22 mouse cellular contexts compared by ENCODE assay signal in genomic region chr4:35049742-35050058, GRCm38 (mm10).
DNase-seq lines count a peak whose midpoint lies in the region; ATAC-seq and TF ChIP-seq lines count a peak whose summit lies in the region.
"Had no signal": no experiment of that assay in that cellular context is flagged by ENCODE, and none has a peak within 500 bp of the region (broad histone marks: within the 10 kb centered on the region; RNA-seq: fewer than 3 reads in every experiment).

No protein-coding gene starts in this region.

- intact Hi-C loops in left cerebral cortex, postnatal 4 days (cut with DNase I), result no loop called here

- H3K27ac ChIP-seq in heart, embryonic 10.5 days, result 0 out of 2 replicates have a peak overlapping the region, but pooled peaks have one; percentile 2
- no peak overlapping the region for H3K27ac ChIP-seq in heart, embryonic 11.5 days (ENCODE audit: low read depth, low read length)
- H3K27ac ChIP-seq in liver, postnatal 0 days (ENCODE audit: low read depth), result peak overlapping the region; percentile 45; the same call in 1 of the 2 replicates
- no peak overlapping the region for H3K27ac ChIP-seq in liver, embryonic 11.5 days (ENCODE audit: low read depth, low read length)
- H3K27ac ChIP-seq in embryonic facial prominence, embryonic 10.5 days (replicated peaks), result peak overlapping the region; percentile 48
- H3K27ac ChIP-seq in limb, embryonic 15.5 days, result 0 out of 2 replicates have a peak overlapping the region, but pooled peaks have one; percentile 51
- H3K27ac ChIP-seq: embryonic facial prominence, embryonic 15.5 days; hindbrain, embryonic 14.5 days had no signal

- no peaks in the 10 kb centered on the region for H3K27me3 ChIP-seq in heart, embryonic 10.5 days (ENCODE audit: insufficient read depth, poor library complexity, severe bottlenecking)
- H3K27me3 ChIP-seq in heart, embryonic 11.5 days (ENCODE audit: control insufficient read depth, insufficient read depth, low read length), result no peaks in the 10 kb centered on the region
- H3K27me3 ChIP-seq in liver, postnatal 0 days (ENCODE audit: insufficient read depth, low read length), result no peaks in the 10 kb centered on the region
- no peaks in the 10 kb centered on the region for H3K27me3 ChIP-seq in liver, embryonic 11.5 days (replicated peaks; ENCODE audit: control insufficient read depth, insufficient read depth, low read length)
- no peaks in the 10 kb centered on the region for H3K27me3 ChIP-seq in embryonic facial prominence, embryonic 10.5 days (replicated peaks; ENCODE audit: low read depth, poor library complexity, severe bottlenecking)
- no peaks in the 10 kb centered on the region for H3K27me3 ChIP-seq in limb, embryonic 15.5 days
- H3K27me3 ChIP-seq: embryonic facial prominence, embryonic 15.5 days had no signal

- ATAC-seq in heart, embryonic 11.5 days (replicated peaks; ENCODE audit: insufficient number of reproducible peaks, low FRiP score, low TSS enrichment), result no peak
- ATAC-seq in liver, postnatal 0 days, result no peak
- ATAC-seq in liver, embryonic 11.5 days (replicated peaks; ENCODE audit: low FRiP score), result no peak
- ATAC-seq in limb, embryonic 15.5 days (ENCODE audit: insufficient number of reproducible peaks, low FRiP score, low TSS enrichment, low read depth), result no peak
- ATAC-seq: activated CD4-positive, CD25-positive, alpha-beta regulatory T cell, adult 4 months; forebrain, embryonic 16.5 days; inflammation-experienced regulatory T-cells, adult 6 months had no signal

- no peak for TF ChIP-seq EP300 in liver, postnatal 0 days (IDR thresholded peaks at IDR 0.05; ENCODE audit: low read depth)

- H3K4me3 ChIP-seq in heart, embryonic 10.5 days, result no peak overlapping the region
- H3K4me3 ChIP-seq in heart, embryonic 11.5 days (ENCODE audit: low read depth, low read length), result no peak overlapping the region
- no peak overlapping the region for H3K4me3 ChIP-seq in liver, postnatal 0 days (ENCODE audit: low read depth, low read length)
- H3K4me3 ChIP-seq in liver, embryonic 11.5 days (ENCODE audit: low read depth, low read length), result no peak overlapping the region
- H3K4me3 ChIP-seq in embryonic facial prominence, embryonic 10.5 days, result no peak overlapping the region
- no peak overlapping the region for H3K4me3 ChIP-seq in limb, embryonic 15.5 days
- H3K4me3 ChIP-seq: embryonic facial prominence, embryonic 15.5 days had no signal

- no peak overlapping the region for H3K9ac ChIP-seq in heart, embryonic 11.5 days (ENCODE audit: low read depth, low read length)
- H3K9ac ChIP-seq in liver, postnatal 0 days (replicated peaks), result no peak overlapping the region
- no peak overlapping the region for H3K9ac ChIP-seq in liver, embryonic 11.5 days (ENCODE audit: low read depth, low read length)
- H3K9ac ChIP-seq in limb, embryonic 15.5 days, result no peak overlapping the region
- H3K9ac ChIP-seq: embryonic facial prominence, embryonic 15.5 days; hindbrain, embryonic 14.5 days had no signal

- H3K4me2 ChIP-seq in heart, embryonic 11.5 days, result no peak overlapping the region
- H3K4me2 ChIP-seq in liver, postnatal 0 days (ENCODE audit: low read depth, low read length), result no peak overlapping the region
- no peak overlapping the region for H3K4me2 ChIP-seq in liver, embryonic 11.5 days
- no peak overlapping the region for H3K4me2 ChIP-seq in limb, embryonic 15.5 days
- H3K4me2 ChIP-seq: embryonic facial prominence, embryonic 15.5 days; hindbrain, embryonic 14.5 days had no signal

- DNase-seq in heart, embryonic 10.5 days (ENCODE audit: low spot score), result no peak
- DNase-seq in liver, postnatal 0 days, result no peak
- DNase-seq in liver, embryonic 11.5 days (ENCODE audit: low spot score), result no peak
- no peak for DNase-seq in embryonic facial prominence, embryonic 10.5 days (ENCODE audit: low spot score)
- no peak for DNase-seq in left cerebral cortex, postnatal 4 days
- DNase-seq in adrenal gland, adult 2 months, result no peak
- DNase-seq: adrenal gland, postnatal 25 days; cerebellum, adult 9-11 months; gastrocnemius, postnatal 14 days; heart, adult 18-20 months; heart, postnatal 36 days; kidney, adult 8-10 months; lung, adult 2 months; midbrain, embryonic 14.5 days had no signal

- H3K36me3 ChIP-seq in heart, embryonic 10.5 days, result no peaks in the 10 kb centered on the region
- no peaks in the 10 kb centered on the region for H3K36me3 ChIP-seq in heart, embryonic 11.5 days (ENCODE audit: control insufficient read depth, insufficient read depth, low read length)
- H3K36me3 ChIP-seq in liver, postnatal 0 days (replicated peaks; ENCODE audit: insufficient read depth, low read length), result no peaks in the 10 kb centered on the region
- H3K36me3 ChIP-seq in liver, embryonic 11.5 days (ENCODE audit: control insufficient read depth, insufficient read depth, low read length), result no peaks in the 10 kb centered on the region
- H3K36me3 ChIP-seq in embryonic facial prominence, embryonic 10.5 days (replicated peaks), result no peaks in the 10 kb centered on the region
- no peaks in the 10 kb centered on the region for H3K36me3 ChIP-seq in limb, embryonic 15.5 days
- H3K36me3 ChIP-seq: embryonic facial prominence, embryonic 15.5 days; G1E had no signal

- peaks cover 14% of the 10 kb centered on the region for H3K4me1 ChIP-seq in heart, embryonic 10.5 days
- no peaks in the 10 kb centered on the region for H3K4me1 ChIP-seq in heart, embryonic 11.5 days (ENCODE audit: control insufficient read depth, insufficient read depth, low read length)
- H3K4me1 ChIP-seq in liver, postnatal 0 days (ENCODE audit: insufficient read depth), result peaks cover 2% of the 10 kb centered on the region; the same call in 1 of the 2 replicates
- no peaks in the 10 kb centered on the region; the same call in 1 of the 2 replicates for H3K4me1 ChIP-seq in liver, embryonic 11.5 days (replicated peaks; ENCODE audit: control insufficient read depth, insufficient read depth, low read length)
- peaks cover 20% of the 10 kb centered on the region for H3K4me1 ChIP-seq in embryonic facial prominence, embryonic 10.5 days
- peaks cover 15% of the 10 kb centered on the region for H3K4me1 ChIP-seq in limb, embryonic 15.5 days

- TF ChIP-seq CTCF in liver, postnatal 0 days (IDR thresholded peaks at IDR 0.05; ENCODE audit: low read depth), result no peak

- WGBS in heart, embryonic 10.5 days, result 60% methylated on average over 5 of the region's 5 CpGs
- 71% methylated on average over 5 of the region's 5 CpGs for WGBS in heart, embryonic 11.5 days (ENCODE audit: insufficient replicate concordance)
- 82% methylated on average over 5 of the region's 5 CpGs for WGBS in liver, postnatal 0 days (ENCODE audit: insufficient replicate concordance)
- 69% methylated on average over 5 of the region's 5 CpGs for WGBS in liver, embryonic 11.5 days
- 50% methylated on average over 5 of the region's 5 CpGs for WGBS in embryonic facial prominence, embryonic 10.5 days
- 48% methylated on average over 5 of the region's 5 CpGs for WGBS in limb, embryonic 15.5 days

- H3K9me3 ChIP-seq in heart, embryonic 10.5 days, result no peaks in the 10 kb centered on the region
- H3K9me3 ChIP-seq in heart, embryonic 11.5 days (replicated peaks; ENCODE audit: control insufficient read depth, low read length), result no peaks in the 10 kb centered on the region
- no peaks in the 10 kb centered on the region for H3K9me3 ChIP-seq in liver, postnatal 0 days (ENCODE audit: low read length)
- no peaks in the 10 kb centered on the region for H3K9me3 ChIP-seq in liver, embryonic 11.5 days (ENCODE audit: control insufficient read depth, low read length)
- no peaks in the 10 kb centered on the region for H3K9me3 ChIP-seq in embryonic facial prominence, embryonic 10.5 days
- no peaks in the 10 kb centered on the region for H3K9me3 ChIP-seq in limb, embryonic 15.5 days
- H3K9me3 ChIP-seq: embryonic facial prominence, embryonic 15.5 days; G1E had no signal

Comparison
In these comparisons a context has a peak if more than half of its experiments do, and no peak if none do; other contexts are left out.
1. H3K27ac ChIP-seq: peak in heart, embryonic 10.5 days (single experiment), liver, postnatal 0 days (single experiment), embryonic facial prominence, embryonic 10.5 days (single experiment) and limb, embryonic 15.5 days (single experiment); none in heart, embryonic 11.5 days (single experiment) and liver, embryonic 11.5 days (single experiment).